Mouse (Mus musculus): Measurements from ENCODE around the gene 1700086D15Rik.
A peak's percentile ranks its signal among the peaks of the same experiment; 100 is the strongest.

The 1700086D15Rik gene

GRCm38 (mm10) chr11:65135251-65135739 is 24.4 kb downstream of the 1700086D15Rik start:
- no peak for DNase-seq (ENCODE audit: low read depth, low spot score)

GRCm38 (mm10) chr11:65133661-65134060 is 26.0 kb downstream of the 1700086D15Rik start:
- DNase-seq (ENCODE audit: low read depth, low spot score): no peak

GRCm38 (mm10) chr11:65129110-65129509 is 30.6 kb downstream of the 1700086D15Rik start:
- no peak for DNase-seq (ENCODE audit: low read depth, low spot score)

GRCm38 (mm10) chr11:65128666-65129065 is 31.0 kb downstream of the 1700086D15Rik start:
- DNase-seq (ENCODE audit: low read depth, low spot score): no peak

- no peak for DNase-seq (ENCODE audit: low read depth, low spot score)
These were observed 33.1 kb downstream of the 1700086D15Rik start for GRCm38 (mm10) chr11:65126566-65126965.

GRCm38 (mm10) chr11:65124913-65125418 is 34.7 kb downstream of the 1700086D15Rik start:
- peak; percentile 14 for DNase-seq (ENCODE audit: low read depth, low spot score)

- DNase-seq (ENCODE audit: low read depth, low spot score): no peak
These were observed 39.4 kb downstream of the 1700086D15Rik start for GRCm38 (mm10) chr11:65120276-65120675.

- DNase-seq (ENCODE audit: low read depth, low spot score): no peak
These were observed 43.9 kb downstream of the 1700086D15Rik start for GRCm38 (mm10) chr11:65115811-65116210.

GRCm38 (mm10) chr11:65112086-65112485 is 47.6 kb downstream of the 1700086D15Rik start:
- DNase-seq (ENCODE audit: low read depth, low spot score): no peak

GRCm38 (mm10) chr11:65111651-65112050 is 48.0 kb downstream of the 1700086D15Rik start:
- no peak for DNase-seq (ENCODE audit: low read depth, low spot score)

GRCm38 (mm10) chr11:65110058-65110457 is 49.6 kb downstream of the 1700086D15Rik start:
- DNase-seq (ENCODE audit: low read depth, low spot score): no peak

GRCm38 (mm10) chr11:65107734-65108171 is 51.9 kb downstream of the 1700086D15Rik start:
- no peak for DNase-seq (ENCODE audit: low read depth, low spot score)

GRCm38 (mm10) chr11:65107151-65107550 is 52.5 kb downstream of the 1700086D15Rik start:
- no peak for DNase-seq (ENCODE audit: low read depth, low spot score)

- DNase-seq (ENCODE audit: low read depth, low spot score): no peak
These were observed 55.6 kb downstream of the 1700086D15Rik start for GRCm38 (mm10) chr11:65104076-65104475.
